Mouse (Mus musculus) layer of hippocampus, postnatal 10 days (tissue): Measurements from ENCODE around the gene Cisd3. TPM values are rescaled to one million over a fixed set of nuclear protein-coding genes. Genes with fewer than 3 reads are reported as not detected.
"Not testable (repeated sequence)": the region's sequence is repeated elsewhere in the genome, so short reads cannot be mapped to it uniquely, and the experiment has no call there.

Source experiments
- DNase-seq, 2 experiments: peaks; one replicate each; pipeline ENCODE4 v3.0.0; 2021; ENCODE audit warnings: low spot score in 2 of 2
- long read RNA-seq: library from polyadenylated mRNA; stranded (forward); transcript quantifications from one replicate; pipeline ENCODE4 v2.0.0, GENCODE M21; 2023
- total RNA-seq, 2 experiments: library from RNA; stranded (reverse); gene quantifications; 2 replicates each; pipeline ENCODE4 v1.2.3; 2021

Cisd3 gene
- 10 to 100 TPM; 34.3 to 40.1 TPM for total RNA-seq
- long read RNA-seq, transcript Cisd3-201 (3 exons, 737 nt): major isoform, 34 of 46 reads
- long read RNA-seq, partial matches to known transcripts: 0 of 46 reads
- long read RNA-seq, other reads (novel, unspliced or antisense): 5 of 46 reads

DNA sequence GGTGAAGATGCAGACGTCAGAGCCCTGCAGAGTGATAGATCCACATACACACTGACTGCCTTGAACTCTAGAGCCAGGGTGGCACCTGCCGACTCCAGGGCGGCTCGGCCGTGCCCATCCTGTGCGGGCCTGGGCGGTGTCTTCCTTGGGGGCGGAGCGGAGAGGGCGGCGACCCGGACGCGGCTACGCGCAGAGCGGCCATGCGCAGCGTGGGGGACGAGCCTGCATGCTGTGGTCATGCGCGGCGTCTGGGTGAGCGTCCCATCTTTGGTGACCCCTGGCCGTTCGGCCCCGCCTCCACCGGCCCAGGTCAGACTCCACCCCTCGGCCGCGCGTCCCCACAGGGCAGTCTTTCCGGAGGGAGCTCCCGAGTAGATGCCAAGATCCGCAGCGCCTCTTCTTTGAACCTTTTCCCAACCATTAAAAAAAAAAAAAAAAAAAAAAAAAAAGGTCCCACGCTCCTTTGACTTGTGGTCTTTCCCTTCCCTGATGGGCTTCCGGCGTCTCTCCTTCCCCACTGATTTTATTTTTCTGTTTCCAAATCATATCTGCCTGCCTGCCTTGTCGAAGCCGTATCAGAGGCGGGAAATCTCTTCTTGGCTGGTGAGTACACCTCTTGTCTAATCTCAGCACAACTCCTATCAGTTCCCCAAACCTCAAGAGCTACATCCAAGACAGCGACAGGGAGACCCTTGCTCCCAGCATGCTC is at the start of gene Cisd3:
TSS of gene Cisd3 (plus strand) at position 214 of the 709 bp plus-strand sequence.
- DNase-seq: peak; percentile 72 to 80

DNA sequence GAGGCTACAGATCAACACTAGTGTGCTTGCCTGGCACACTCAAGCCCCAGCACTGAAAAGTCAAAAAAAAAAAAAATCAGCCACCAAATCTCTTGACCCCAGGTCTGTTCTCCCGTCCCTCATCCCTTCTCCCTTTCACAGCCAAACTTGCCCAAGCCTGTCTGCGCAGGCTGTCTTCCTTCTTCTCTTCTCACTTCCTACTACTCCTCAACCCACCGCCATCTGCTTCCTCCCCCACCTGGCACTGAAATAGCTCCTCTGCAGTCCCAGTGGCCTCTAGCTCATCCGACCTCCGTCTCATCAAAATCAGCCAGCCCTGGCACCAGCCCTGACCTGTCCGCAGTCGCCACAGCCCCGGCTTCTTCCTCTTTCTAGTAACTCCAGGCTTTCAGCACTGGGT is 44.0 kb upstream of the Cisd3 start:
- no peak for DNase-seq

DNA sequence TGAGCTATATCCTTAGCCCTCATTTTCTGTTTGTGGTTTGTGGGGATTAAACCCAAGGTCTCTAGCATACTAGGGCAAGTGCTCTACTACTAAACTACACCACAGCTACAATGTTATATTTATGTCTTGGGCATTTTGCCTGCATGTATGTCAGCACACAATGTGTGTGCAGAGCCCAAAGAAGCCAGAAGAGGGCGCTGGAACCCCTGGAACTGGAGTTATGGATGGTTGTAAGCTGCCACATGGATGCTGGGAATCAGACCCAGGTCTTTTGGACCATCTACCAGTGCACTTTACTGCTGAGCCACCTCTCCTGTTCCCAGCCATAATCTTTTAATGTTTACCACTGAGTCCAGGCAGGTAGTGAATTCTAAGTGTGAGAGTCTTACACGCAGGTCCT is 42.9 kb upstream of the Cisd3 start:
- DNase-seq: no peak

GRCm38 (mm10) chr11:97643380-97644055 is 42.1 kb upstream of the Cisd3 start:
- DNase-seq: no peak

GRCm38 (mm10) chr11:97644834-97645233 is 40.8 kb upstream of the Cisd3 start:
- DNase-seq: peak; percentile 64 to 68

DNA sequence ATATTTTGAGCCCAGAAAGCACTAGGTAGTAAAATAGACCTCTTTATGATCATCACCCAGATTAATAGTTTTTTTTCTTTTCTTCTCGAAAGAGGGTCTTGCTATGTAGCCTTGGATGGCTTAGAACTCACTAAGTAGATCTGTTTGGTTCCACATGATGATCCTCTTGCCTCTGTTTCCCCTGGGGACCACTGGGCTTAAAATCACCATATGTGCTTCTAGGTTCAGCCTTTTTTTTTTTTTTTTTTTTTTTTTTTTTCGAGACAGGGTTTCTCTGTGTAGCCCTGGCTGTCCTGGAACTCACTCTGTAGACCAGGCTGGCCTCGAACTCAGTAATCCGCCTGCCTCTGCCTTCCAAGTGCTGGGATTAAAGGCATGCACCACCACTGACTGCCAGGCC is 37.1 kb upstream of the Cisd3 start:
- DNase-seq: not testable (repeated sequence)

- no peak for DNase-seq
Observed at GRCm38 (mm10) chr11:97650341-97650740, 35.3 kb upstream of the Cisd3 start.

GRCm38 (mm10) chr11:97653376-97653775 is 32.2 kb upstream of the Cisd3 start:
- not testable (repeated sequence) for DNase-seq

- DNase-seq: no peak
Observed at GRCm38 (mm10) chr11:97654210-97654609, 31.4 kb upstream of the Cisd3 start.

- DNase-seq: no peak
Observed at GRCm38 (mm10) chr11:97656269-97656971, 29.2 kb upstream of the Cisd3 start.

- no peak for DNase-seq
Observed at GRCm38 (mm10) chr11:97657184-97657945, 28.3 kb upstream of the Cisd3 start.

DNA sequence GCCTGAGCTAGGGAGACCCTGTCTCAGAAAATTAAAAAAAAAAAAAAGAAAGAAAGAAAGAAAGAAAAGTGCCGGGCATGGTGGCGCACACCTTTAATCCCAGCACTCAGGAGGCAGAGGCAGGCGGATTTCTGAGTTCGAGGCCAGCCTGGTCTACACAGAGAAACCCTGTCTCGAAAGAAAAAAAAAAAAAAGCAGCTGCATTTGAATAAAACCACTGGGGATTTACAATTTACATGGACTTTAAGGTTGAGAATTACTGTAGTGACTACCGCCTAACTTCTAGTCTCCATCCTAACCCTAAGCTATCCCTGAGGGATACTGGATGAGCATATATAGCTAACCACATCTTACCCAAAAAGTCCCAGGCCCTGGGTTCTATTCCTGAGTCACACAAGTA is 27.7 kb upstream of the Cisd3 start:
- DNase-seq: not testable (repeated sequence)

GRCm38 (mm10) chr11:97658751-97659266 is 26.8 kb upstream of the Cisd3 start:
- DNase-seq: no peak

DNA sequence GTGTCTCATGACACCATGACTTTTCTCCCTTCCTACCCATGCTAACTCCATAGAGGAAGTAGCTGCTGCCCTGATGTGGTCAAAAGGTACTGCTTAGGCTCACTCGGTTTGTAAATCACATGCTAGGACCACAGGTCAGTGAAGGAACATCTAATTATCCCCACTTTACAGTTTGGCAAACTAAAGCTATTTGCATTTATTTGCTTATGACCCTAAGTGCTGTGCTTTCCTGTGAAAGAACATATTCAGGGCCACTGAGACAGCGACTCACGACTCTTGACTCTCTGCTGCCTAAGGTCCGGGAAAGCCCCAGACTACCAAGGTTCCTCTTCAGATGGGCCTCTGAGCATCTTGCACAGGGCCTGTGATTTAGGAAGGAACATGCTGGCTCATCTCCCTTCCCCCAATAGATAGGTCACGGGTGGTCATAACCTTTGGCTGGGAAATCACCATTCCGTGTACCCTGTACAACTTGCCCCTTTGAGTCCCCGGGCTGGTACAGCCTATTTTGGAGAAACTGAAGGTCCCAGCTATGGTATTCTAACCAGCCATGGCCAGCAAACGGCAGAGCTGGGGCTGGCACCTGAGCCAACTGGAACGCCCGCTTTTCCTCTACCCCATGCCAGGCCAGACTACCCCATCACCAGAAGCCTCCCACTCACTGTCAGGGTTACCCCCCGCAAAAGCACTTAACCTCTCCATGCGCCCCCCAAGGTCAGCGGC is 26.2 kb upstream of the Cisd3 start:
- no peak for DNase-seq

DNA sequence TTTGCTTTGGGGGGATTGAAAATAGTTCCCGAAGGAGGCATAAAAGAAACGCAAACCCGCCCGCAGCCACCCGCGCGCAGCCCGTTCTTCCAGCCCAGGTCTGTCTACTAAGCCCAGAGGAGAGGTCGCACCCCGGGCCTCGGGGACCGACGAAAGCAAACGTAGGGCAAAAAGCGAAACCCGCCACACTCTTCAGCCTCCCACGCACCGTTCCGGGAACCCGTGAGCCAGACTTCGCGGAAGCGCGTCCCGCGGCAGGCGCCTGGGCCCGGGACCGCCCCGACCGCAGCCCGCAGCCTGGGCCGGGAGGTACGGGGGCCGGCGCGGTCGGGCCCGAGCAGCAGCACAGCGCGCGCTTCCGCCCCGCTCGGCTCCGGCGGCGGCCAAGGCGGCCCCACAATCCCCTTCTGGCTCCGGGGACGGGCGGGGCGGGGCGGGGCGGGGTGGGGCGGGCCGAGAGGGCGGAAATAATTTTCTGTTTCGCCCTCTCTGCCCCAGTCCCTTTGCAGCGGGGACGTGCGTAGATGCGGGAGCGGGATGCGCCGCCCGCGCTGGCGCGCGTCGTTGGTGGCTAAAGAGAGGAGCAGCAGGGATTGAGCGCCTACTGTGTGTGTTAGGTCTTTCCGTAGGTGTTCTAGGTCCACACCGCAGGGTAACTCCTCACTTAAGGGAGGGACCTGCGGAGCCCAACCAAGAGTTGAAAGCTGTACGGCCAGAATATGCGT is 25.5 kb upstream of the Cisd3 start:
- DNase-seq: peak; percentile 63 to 76

DNA sequence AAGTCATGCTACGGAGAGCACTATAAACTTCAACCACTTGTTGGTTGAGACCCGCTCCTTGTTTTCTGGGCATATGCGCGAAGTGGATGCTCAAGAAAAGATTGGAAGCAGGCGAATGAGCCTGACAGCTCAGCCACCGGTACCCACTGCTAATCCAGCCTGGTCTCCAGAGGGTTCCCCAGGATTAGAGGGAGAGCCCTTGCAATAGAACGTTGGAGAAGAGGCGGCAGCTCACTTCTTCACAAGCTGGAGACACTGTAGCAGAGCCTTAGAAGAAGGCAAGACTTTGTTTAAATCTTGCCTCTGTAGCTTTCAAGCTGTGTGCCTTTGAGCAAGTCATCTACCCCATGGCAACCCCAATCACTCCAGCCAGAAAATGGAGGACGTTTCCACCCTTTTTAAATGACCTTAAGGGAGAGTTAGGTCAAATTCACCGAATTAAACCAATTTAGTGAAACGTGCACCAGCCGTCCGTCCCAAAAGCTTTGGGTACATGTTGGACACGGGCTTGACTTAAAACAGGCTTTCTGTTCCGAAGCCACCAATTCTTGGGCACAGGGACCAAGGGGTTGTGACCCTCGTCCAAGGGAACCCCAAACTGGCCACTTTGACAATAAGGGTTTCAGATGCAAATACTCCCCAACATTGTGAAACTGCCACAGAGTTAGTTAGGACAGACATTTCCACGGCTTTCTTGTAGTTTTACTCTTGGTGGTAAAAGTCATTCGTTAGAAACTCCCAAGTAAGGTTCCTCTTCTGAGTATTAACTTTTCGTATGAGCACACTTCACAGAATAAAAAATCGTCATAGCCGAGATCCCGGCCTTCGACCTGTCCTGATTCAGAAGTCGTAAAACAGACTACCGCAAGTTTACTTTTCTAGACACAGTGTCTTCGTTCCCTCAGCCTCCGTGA is 24.6 kb upstream of the Cisd3 start:
- no peak for DNase-seq

DNA sequence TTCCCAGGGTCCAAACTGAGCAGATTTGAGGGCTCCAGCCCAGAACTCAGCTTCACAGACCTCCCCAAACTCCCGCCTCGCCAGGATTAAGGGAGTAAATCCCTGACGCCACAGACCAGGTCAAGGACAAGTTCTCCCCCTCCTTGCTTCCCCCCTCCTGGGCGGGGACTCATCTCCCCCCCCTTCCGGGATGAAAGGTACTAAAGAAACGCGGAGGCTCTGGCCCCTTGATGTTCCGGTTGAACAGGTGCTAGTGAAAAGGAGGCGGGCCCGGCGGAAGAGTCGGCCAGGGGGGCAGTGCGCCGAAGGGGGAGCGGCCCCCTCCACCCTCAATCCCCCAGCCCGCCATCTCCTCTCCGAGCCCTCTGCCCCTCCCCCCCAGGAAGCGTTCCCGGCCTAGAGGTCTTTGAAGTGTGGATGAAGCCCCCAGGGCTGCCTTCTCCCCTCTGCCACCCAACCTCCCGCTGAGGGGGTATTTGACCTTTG is 23.9 kb upstream of the Cisd3 start:
- DNase-seq: no peak

GRCm38 (mm10) chr11:97662207-97662892 is 23.3 kb upstream of the Cisd3 start:
- DNase-seq: no peak
